Mouse (Mus musculus): ENCODE measurements around the gene Cmss1. TPM values are rescaled to one million over a fixed set of nuclear protein-coding genes. Genes with fewer than 3 reads are reported as not detected.

Cmss1 gene
- polyA plus RNA-seq, 1 experiment = 3.0 TPM

GRCm38 (mm10) chr16:57303716-57304115 lies 302.9 kb downstream of the Cmss1 start:
- no peaks in the 10 kb centered on the region for H3K27me3 ChIP-seq (ENCODE audit: control insufficient read depth, insufficient read depth, low read length)
- DNase-seq (ENCODE audit: low read depth in 1 of 2, low spot score in 2 of 2) = no peak
- H3K27ac ChIP-seq (ENCODE audit: insufficient read depth, low read length) = no peak overlapping the region
- H3K4me1 ChIP-seq (ENCODE audit: control insufficient read depth, insufficient read depth, insufficient read length) = peaks cover 3% of the 10 kb centered on the region; the same call in 1 of the 2 replicates
- no peaks in the 10 kb centered on the region for H3K36me3 ChIP-seq (ENCODE audit: control insufficient read depth, insufficient read depth, low read length)
- 95% methylated on average over 19 of the region's 19 CpGs for WGBS
- no peak overlapping the region for H3K4me3 ChIP-seq (ENCODE audit: extremely low read depth, insufficient read depth, insufficient read length)
- TF ChIP-seq POLR2A (IDR thresholded peaks at IDR 0.05; ENCODE audit: low read depth, low read length) (no peak), CTCF (IDR thresholded peaks at IDR 0.05; ENCODE audit: extremely low read depth, insufficient read depth, insufficient read length, insufficient replicate concordance) (no peak)

GRCm38 (mm10) chr16:57302792-57303698 lies 303.6 kb downstream of the Cmss1 start:
- TF ChIP-seq POLR2A (IDR thresholded peaks at IDR 0.05; ENCODE audit: low read depth, low read length) = no peak
- no peak for TF ChIP-seq CTCF (IDR thresholded peaks at IDR 0.05; ENCODE audit: extremely low read depth, insufficient read depth, insufficient read length, insufficient replicate concordance)
- Histone ChIP-seq H3K4me3 (ENCODE audit: extremely low read depth, insufficient read depth, insufficient read length) (no peak overlapping the region), H3K27me3 (ENCODE audit: control insufficient read depth, insufficient read depth, low read length) (no peaks in the 10 kb centered on the region), H3K27ac (ENCODE audit: insufficient read depth, low read length) (no peak overlapping the region), H3K4me1 (ENCODE audit: control insufficient read depth, insufficient read depth, insufficient read length) (peaks cover 3% of the 10 kb centered on the region; the same call in 1 of the 2 replicates), H3K36me3 (ENCODE audit: control insufficient read depth, insufficient read depth, low read length) (no peaks in the 10 kb centered on the region)
- no peak for DNase-seq (ENCODE audit: low read depth in 1 of 2, low spot score in 2 of 2)
- WGBS = 93% methylated on average over 25 of the region's 25 CpGs

GRCm38 (mm10) chr16:57301512-57302115 lies 305.1 kb downstream of the Cmss1 start:
- TF ChIP-seq POLR2A (IDR thresholded peaks at IDR 0.05; ENCODE audit: low read depth, low read length) (no peak), CTCF (IDR thresholded peaks at IDR 0.05; ENCODE audit: extremely low read depth, insufficient read depth, insufficient read length, insufficient replicate concordance) (no peak)
- peaks cover 3% of the 10 kb centered on the region; the same call in 1 of the 2 replicates for H3K4me1 ChIP-seq (ENCODE audit: control insufficient read depth, insufficient read depth, insufficient read length)
- H3K27me3 ChIP-seq (ENCODE audit: control insufficient read depth, insufficient read depth, low read length) = no peaks in the 10 kb centered on the region
- H3K27ac ChIP-seq (ENCODE audit: insufficient read depth, low read length) = no peak overlapping the region
- no peak for DNase-seq (ENCODE audit: low read depth in 1 of 2, low spot score in 2 of 2)
- no peaks in the 10 kb centered on the region for H3K36me3 ChIP-seq (ENCODE audit: control insufficient read depth, insufficient read depth, low read length)
- H3K4me3 ChIP-seq (ENCODE audit: extremely low read depth, insufficient read depth, insufficient read length) = no peak overlapping the region
- 36% methylated on average over 9 of the region's 9 CpGs for WGBS

- TF ChIP-seq CTCF (IDR thresholded peaks at IDR 0.05; ENCODE audit: extremely low read depth, insufficient read depth, insufficient read length, insufficient replicate concordance) (no peak), POLR2A (IDR thresholded peaks at IDR 0.05; ENCODE audit: low read depth, low read length) (no peak)
- Histone ChIP-seq H3K36me3 (ENCODE audit: control insufficient read depth, insufficient read depth, low read length) (no peaks in the 10 kb centered on the region), H3K4me3 (ENCODE audit: extremely low read depth, insufficient read depth, insufficient read length) (no peak overlapping the region), H3K4me1 (ENCODE audit: control insufficient read depth, insufficient read depth, insufficient read length) (no peaks in the 10 kb centered on the region), H3K27ac (ENCODE audit: insufficient read depth, low read length) (no peak overlapping the region), H3K27me3 (ENCODE audit: control insufficient read depth, insufficient read depth, low read length) (no peaks in the 10 kb centered on the region)
- no peak for DNase-seq (ENCODE audit: low read depth in 1 of 2, low spot score in 2 of 2)
- WGBS = 88% methylated on average over 10 of the region's 10 CpGs
Observed at GRCm38 (mm10) chr16:57295216-57295934, 311.3 kb downstream of the Cmss1 start.

DNA sequence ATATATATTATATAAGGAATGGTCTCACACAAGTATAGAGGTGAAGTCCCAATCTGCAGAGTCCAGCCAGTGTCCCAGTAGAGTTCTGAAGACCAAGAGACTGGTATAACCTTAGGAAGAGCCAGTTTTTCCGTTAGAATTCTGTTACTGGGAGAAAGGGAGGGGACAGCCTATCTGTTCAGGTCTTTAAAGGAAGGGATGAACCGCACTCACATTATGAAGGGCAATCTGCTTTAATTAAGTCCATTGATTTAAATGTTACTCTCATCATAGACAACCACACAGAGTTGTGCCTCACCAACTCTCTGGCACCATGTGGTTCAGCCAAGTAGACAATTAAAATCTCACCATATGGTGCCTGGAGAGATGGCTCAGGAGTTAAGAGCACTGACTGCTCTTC lies 313.9 kb downstream of the Cmss1 start, which contains the start of gene Tmem30c:
Gene Tmem30c, minus strand, starts transcription at position 101 of the 400 bp plus-strand sequence.
- no peak within 1 kb of the TSS for H3K27ac ChIP-seq (ENCODE audit: insufficient read depth, low read length)
- no peak for DNase-seq (ENCODE audit: low read depth in 1 of 2, low spot score in 2 of 2)

GRCm38 (mm10) chr16:57292296-57292695 lies 314.4 kb downstream of the Cmss1 start:
- no peaks in the 10 kb centered on the region for H3K4me1 ChIP-seq (ENCODE audit: control insufficient read depth, insufficient read depth, insufficient read length)
- no peak overlapping the region for H3K27ac ChIP-seq (ENCODE audit: insufficient read depth, low read length)
- H3K27me3 ChIP-seq (ENCODE audit: control insufficient read depth, insufficient read depth, low read length) = no peaks in the 10 kb centered on the region
- no peaks in the 10 kb centered on the region for H3K36me3 ChIP-seq (ENCODE audit: control insufficient read depth, insufficient read depth, low read length)
- WGBS = 84% methylated on average over 4 of the region's 4 CpGs
- no peak for DNase-seq (ENCODE audit: low read depth in 1 of 2, low spot score in 2 of 2)
- H3K4me3 ChIP-seq (ENCODE audit: extremely low read depth, insufficient read depth, insufficient read length) = no peak overlapping the region
- TF ChIP-seq POLR2A (IDR thresholded peaks at IDR 0.05; ENCODE audit: low read depth, low read length) = no peak
- no peak for TF ChIP-seq CTCF (IDR thresholded peaks at IDR 0.05; ENCODE audit: extremely low read depth, insufficient read depth, insufficient read length, insufficient replicate concordance)

More for the DNA sequence above, 313.9 kb downstream of the Cmss1 start, which contains the start of gene Tmem30c:
- TF ChIP-seq CTCF (IDR thresholded peaks at IDR 0.05; ENCODE audit: extremely low read depth, insufficient read depth, insufficient read length, insufficient replicate concordance) = no peak
- no peak for TF ChIP-seq POLR2A (IDR thresholded peaks at IDR 0.05; ENCODE audit: low read depth, low read length)
- Histone ChIP-seq H3K27me3 (ENCODE audit: control insufficient read depth, insufficient read depth, low read length) (no peaks in the 10 kb centered on the region), H3K4me3 (ENCODE audit: extremely low read depth, insufficient read depth, insufficient read length) (no peak within 1 kb of the TSS), H3K4me1 (ENCODE audit: control insufficient read depth, insufficient read depth, insufficient read length) (no peaks in the 10 kb centered on the region), H3K36me3 (ENCODE audit: control insufficient read depth, insufficient read depth, low read length) (no peaks in the 10 kb centered on the region)
- 93% methylated on average over 2 of the region's 2 CpGs for WGBS
